Comparison of ENCODE assay signal across 19 mouse cellular contexts in genomic region chr6:33993842-33994241, GRCm38 (mm10). TPM values are rescaled to one million over a fixed set of nuclear protein-coding genes. Genes with fewer than 3 reads are reported as not detected.
"Had no signal": no experiment of that assay in that cellular context is flagged by ENCODE, and none has a peak within 500 bp of the region (broad histone marks: within the 10 kb centered on the region; RNA-seq: fewer than 3 reads in every experiment).

No protein-coding gene starts in this region.

- H3K36me3 ChIP-seq: liver, embryonic 13.5 days; neural tube, embryonic 12.5 days; neural tube, embryonic 15.5 days had no signal

- H3K4me2 ChIP-seq: liver, embryonic 13.5 days; neural tube, embryonic 12.5 days; neural tube, embryonic 15.5 days had no signal

- H3K27ac ChIP-seq: kidney, postnatal 0 days; layer of hippocampus, adult 2 months; left cerebral cortex, adult 2 months; liver, embryonic 13.5 days; neural tube, embryonic 12.5 days; neural tube, embryonic 15.5 days; stomach, postnatal 0 days had no signal

- H3K4me3 ChIP-seq: layer of hippocampus, adult 2 months; left cerebral cortex, adult 2 months; liver, embryonic 13.5 days; neural tube, embryonic 12.5 days; neural tube, embryonic 15.5 days had no signal

- H3K27me3 ChIP-seq: liver, embryonic 13.5 days; neural tube, embryonic 12.5 days; neural tube, embryonic 15.5 days had no signal

- ATAC-seq: intestine, postnatal 0 days had no signal

- H3K4me1 ChIP-seq: liver, embryonic 13.5 days; neural tube, embryonic 12.5 days had no signal

- H3K9me3 ChIP-seq: liver, embryonic 13.5 days; neural tube, embryonic 12.5 days; neural tube, embryonic 15.5 days had no signal

- DNase-seq: kidney, adult 2 months; kidney, postnatal 25 days; layer of hippocampus, adult 9-11 months; layer of hippocampus, postnatal 36 days; liver, embryonic 13.5 days; lung, adult 2 months; lung, postnatal 14 days; lung, postnatal 4 days; right cerebral cortex, adult 18-20 months; right cerebral cortex, postnatal 14 days; right cerebral cortex, postnatal 4 days had no signal

- H3K9ac ChIP-seq: liver, embryonic 13.5 days; neural tube, embryonic 12.5 days; neural tube, embryonic 15.5 days had no signal

RNA-seq across cellular contexts. Expression of gene Lrguk, which starts 35.4 kb away (rescaled TPM):
- polyA plus RNA-seq: liver, adult 2 months had no signal
